Mouse (Mus musculus) liver, adult 2 months (tissue): Measurements from ENCODE around the gene Rrn3.

Experiments
- CTCF ChIP-seq: fragments of 200-500 bp; IDR thresholded peaks from 2 replicates; pipeline ENCODE4 v1.5.1; 2011; ENCODE audit warnings: low read depth, low read length, control low read depth
- POLR2A ChIP-seq: fragments of 200-500 bp; IDR thresholded peaks from 2 replicates; pipeline ENCODE4 v1.6.1; 2011; ENCODE audit warnings: low read length, control low read depth; ENCODE audit not compliant: insufficient read depth; ENCODE audit errors: extremely low read depth

- TF ChIP-seq POLR2A (no peak), CTCF (no peak)
Observed at GRCm38 (mm10) chr16:13781216-13781615, 708 bp downstream of the Rrn3 start.
